Mouse (Mus musculus): ENCODE data around the gene Psmd14. TPM values are rescaled to one million over a fixed set of nuclear protein-coding genes. Genes with fewer than 3 reads are reported as not detected.

The Psmd14 gene
- polyA plus RNA-seq (2016; fragmentation: Nextera tagmentation; extraction: Ambion mirVana): 194 and 197 TPM in 2 replicates

- peak; percentile 95 for ATAC-seq (ENCODE audit: insufficient number of reproducible peaks, insufficient read depth, low FRiP score, low TSS enrichment)
- 5% methylated on average over 45 of the region's 52 CpGs for WGBS
Measured at GRCm38 (mm10) chr2:61711108-61712040, at the start of gene Psmd14. Psmd14 (plus strand) TSS chr2:61711694.

DNA sequence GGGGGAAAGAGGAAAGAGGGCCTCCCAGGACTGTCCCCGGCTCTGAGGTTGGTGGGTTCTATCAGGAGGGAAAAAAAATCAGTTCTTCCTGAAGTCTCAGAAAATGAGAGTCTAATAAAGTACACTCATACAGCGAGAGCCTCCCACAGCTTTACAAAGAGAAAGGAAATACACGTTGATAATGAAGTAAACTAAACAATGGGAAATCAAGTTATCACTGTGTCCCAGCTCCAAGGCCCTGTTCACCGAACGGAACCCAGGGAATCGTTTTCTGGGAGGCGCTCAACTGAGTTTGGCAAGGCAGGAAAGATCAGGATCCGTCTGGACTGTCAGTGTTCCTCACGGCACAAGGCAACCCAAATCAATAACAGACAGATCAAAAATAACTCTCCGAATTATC is 48.7 kb upstream of the Psmd14 start:
- H3K27ac ChIP-seq: no peak overlapping the region
- no peaks in the 10 kb centered on the region for H3K27me3 ChIP-seq
- no peak for ATAC-seq (ENCODE audit: insufficient number of reproducible peaks, insufficient read depth, low FRiP score, low TSS enrichment)
- no peaks in the 10 kb centered on the region for H3K9me3 ChIP-seq
- H3K36me3 ChIP-seq: no peaks in the 10 kb centered on the region
- no peaks in the 10 kb centered on the region for H3K4me1 ChIP-seq
- no peak overlapping the region for H3K4me2 ChIP-seq (replicated peaks)
- H3K4me3 ChIP-seq: no peak overlapping the region
- 82% methylated on average over 10 of the region's 10 CpGs for WGBS
- no peak overlapping the region for H3K9ac ChIP-seq

More at GRCm38 (mm10) chr2:61711108-61712040, at the start of gene Psmd14:
- no peaks in the 10 kb centered on the region for H3K27me3 ChIP-seq
- peak within 1 kb of the TSS; percentile 80 for H3K27ac ChIP-seq
- H3K4me2 ChIP-seq (replicated peaks): peak within 1 kb of the TSS; percentile 80
- peaks cover 8% of the 10 kb centered on the region for H3K4me1 ChIP-seq
- H3K4me3 ChIP-seq: peak within 1 kb of the TSS; percentile 86
- H3K9ac ChIP-seq: peak within 1 kb of the TSS; percentile 80
- H3K9me3 ChIP-seq: no peaks in the 10 kb centered on the region
- no peaks in the 10 kb centered on the region for H3K36me3 ChIP-seq

- Histone ChIP-seq H3K27ac (no peak overlapping the region), H3K4me1 (no peaks in the 10 kb centered on the region), H3K4me3 (no peak overlapping the region), H3K9ac (no peak overlapping the region), H3K4me2 (replicated peaks) (no peak overlapping the region), H3K27me3 (no peaks in the 10 kb centered on the region), H3K36me3 (no peaks in the 10 kb centered on the region), H3K9me3 (no peaks in the 10 kb centered on the region)
- WGBS: 80% methylated on average over 10 of the region's 10 CpGs
- no peak for ATAC-seq (ENCODE audit: insufficient number of reproducible peaks, insufficient read depth, low FRiP score, low TSS enrichment)
Measured at GRCm38 (mm10) chr2:61663573-61664241, 47.8 kb upstream of the Psmd14 start.

- no peaks in the 10 kb centered on the region for H3K4me1 ChIP-seq
Measured at GRCm38 (mm10) chr2:61667420-61667819, 44.1 kb upstream of the Psmd14 start.

DNA sequence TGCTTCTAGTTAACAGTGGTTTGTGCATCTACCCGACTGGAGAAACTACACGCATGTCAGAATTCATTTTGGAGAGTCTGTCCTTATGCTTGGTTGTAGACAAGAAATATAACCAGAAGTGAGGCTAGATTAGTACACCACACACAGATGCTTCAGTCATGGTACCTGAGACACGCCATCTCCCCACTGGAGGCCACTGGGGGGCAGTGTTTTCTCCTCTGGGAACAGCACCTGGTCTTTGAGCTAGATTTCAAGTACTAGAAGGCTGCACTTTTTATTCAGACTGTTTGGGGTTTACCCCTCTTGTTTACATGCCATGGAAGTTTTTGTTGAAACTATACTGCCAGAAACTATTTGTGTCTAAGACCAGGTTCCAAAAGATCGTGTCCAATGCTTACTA is 43.2 kb upstream of the Psmd14 start:
- 22% methylated on average over 4 of the region's 4 CpGs for WGBS

More at GRCm38 (mm10) chr2:61667420-61667819, 44.1 kb upstream of the Psmd14 start:
- Histone ChIP-seq H3K4me2 (replicated peaks) (no peak overlapping the region), H3K9me3 (no peaks in the 10 kb centered on the region), H3K9ac (no peak overlapping the region), H3K4me3 (no peak overlapping the region), H3K27me3 (no peaks in the 10 kb centered on the region), H3K36me3 (no peaks in the 10 kb centered on the region), H3K27ac (no peak overlapping the region)
- no peak for ATAC-seq (ENCODE audit: insufficient number of reproducible peaks, insufficient read depth, low FRiP score, low TSS enrichment)
- 83% methylated on average over 7 of the region's 7 CpGs for WGBS

DNA sequence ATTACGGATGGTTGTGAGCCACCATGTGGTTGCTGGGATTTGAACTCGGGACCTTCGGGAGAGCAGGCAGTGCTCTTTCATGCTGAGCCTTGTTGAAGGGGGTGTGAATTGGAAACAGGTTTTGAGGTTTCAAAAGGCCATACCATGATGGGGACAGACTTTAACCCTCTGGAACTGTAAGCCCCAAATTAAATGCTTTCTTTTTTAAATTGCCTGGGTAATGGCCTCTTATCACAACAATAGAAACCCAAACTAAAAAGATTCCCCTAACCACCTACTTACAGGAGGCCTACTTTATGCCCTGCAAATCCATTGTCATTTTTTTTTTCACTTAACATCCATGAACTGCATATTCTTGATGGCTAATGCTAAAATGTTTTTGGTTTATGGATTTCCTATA is 36.9 kb upstream of the Psmd14 start:
- Histone ChIP-seq H3K4me1 (no peaks in the 10 kb centered on the region), H3K9me3 (no peaks in the 10 kb centered on the region), H3K27me3 (no peaks in the 10 kb centered on the region), H3K36me3 (no peaks in the 10 kb centered on the region), H3K9ac (no peak overlapping the region), H3K4me2 (replicated peaks) (no peak overlapping the region), H3K4me3 (no peak overlapping the region), H3K27ac (no peak overlapping the region)
- WGBS: 94% methylated on average over 3 of the region's 3 CpGs
- ATAC-seq (ENCODE audit: insufficient number of reproducible peaks, insufficient read depth, low FRiP score, low TSS enrichment): no peak

More for the DNA sequence above, 43.2 kb upstream of the Psmd14 start:
- H3K36me3 ChIP-seq: no peaks in the 10 kb centered on the region
- H3K4me2 ChIP-seq (replicated peaks): no peak overlapping the region
- H3K9me3 ChIP-seq: no peaks in the 10 kb centered on the region
- no peak for ATAC-seq (ENCODE audit: insufficient number of reproducible peaks, insufficient read depth, low FRiP score, low TSS enrichment)
- H3K4me1 ChIP-seq: no peaks in the 10 kb centered on the region
- H3K9ac ChIP-seq: no peak overlapping the region
- H3K27me3 ChIP-seq: no peaks in the 10 kb centered on the region
- H3K27ac ChIP-seq: no peak overlapping the region
- H3K4me3 ChIP-seq: no peak overlapping the region

- 90% methylated on average over 1 of the region's 1 CpGs for WGBS
- H3K9ac ChIP-seq: no peak overlapping the region
- H3K4me3 ChIP-seq: no peak overlapping the region
- H3K9me3 ChIP-seq: no peaks in the 10 kb centered on the region
- no peaks in the 10 kb centered on the region for H3K36me3 ChIP-seq
- H3K4me1 ChIP-seq: no peaks in the 10 kb centered on the region
- no peak overlapping the region for H3K4me2 ChIP-seq (replicated peaks)
- H3K27me3 ChIP-seq: no peaks in the 10 kb centered on the region
- no peak for ATAC-seq (ENCODE audit: insufficient number of reproducible peaks, insufficient read depth, low FRiP score, low TSS enrichment)
- no peak overlapping the region for H3K27ac ChIP-seq
Measured at GRCm38 (mm10) chr2:61681572-61681971, 29.9 kb upstream of the Psmd14 start.

DNA sequence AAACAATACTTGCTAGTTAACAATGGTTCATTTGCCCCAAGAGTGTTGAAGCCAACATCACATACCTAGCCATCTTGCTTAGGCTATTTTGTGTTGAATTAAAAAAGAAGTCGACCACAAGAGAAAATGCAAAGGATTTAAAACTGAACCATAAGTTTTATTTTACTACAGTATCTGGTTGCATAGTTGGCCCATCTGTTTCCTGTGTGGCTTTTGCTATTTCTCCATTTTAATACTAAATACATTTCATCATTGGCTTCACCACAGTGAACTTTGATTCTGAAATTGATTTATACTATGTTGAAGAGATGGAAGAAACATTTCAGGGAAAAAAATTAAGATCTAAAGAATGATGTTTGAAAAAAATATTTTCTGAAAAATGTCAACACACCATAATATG is 25.0 kb upstream of the Psmd14 start:
- no peak overlapping the region for H3K9ac ChIP-seq
- no peak for ATAC-seq (ENCODE audit: insufficient number of reproducible peaks, insufficient read depth, low FRiP score, low TSS enrichment)
- no peaks in the 10 kb centered on the region for H3K4me1 ChIP-seq
- H3K27ac ChIP-seq: no peak overlapping the region
- H3K4me2 ChIP-seq (replicated peaks): no peak overlapping the region
- no peaks in the 10 kb centered on the region for H3K9me3 ChIP-seq
- H3K27me3 ChIP-seq: no peaks in the 10 kb centered on the region
- 46% methylated on average over 1 of the region's 1 CpGs for WGBS
- no peaks in the 10 kb centered on the region for H3K36me3 ChIP-seq
- H3K4me3 ChIP-seq: no peak overlapping the region

- no peak overlapping the region for H3K9ac ChIP-seq
- no peaks in the 10 kb centered on the region for H3K36me3 ChIP-seq
- H3K27ac ChIP-seq: no peak overlapping the region
- H3K9me3 ChIP-seq: no peaks in the 10 kb centered on the region
- no peak for ATAC-seq (ENCODE audit: insufficient number of reproducible peaks, insufficient read depth, low FRiP score, low TSS enrichment)
- H3K27me3 ChIP-seq: no peaks in the 10 kb centered on the region
- no peaks in the 10 kb centered on the region for H3K4me1 ChIP-seq
- 86% methylated on average over 3 of the region's 3 CpGs for WGBS
- H3K4me3 ChIP-seq: no peak overlapping the region
- no peak overlapping the region for H3K4me2 ChIP-seq (replicated peaks)
Measured at GRCm38 (mm10) chr2:61689086-61689485, 22.4 kb upstream of the Psmd14 start.

GRCm38 (mm10) chr2:61709570-61709969 is 1.9 kb upstream of the Psmd14 start:
- H3K36me3 ChIP-seq: no peaks in the 10 kb centered on the region
- no peak overlapping the region for H3K27ac ChIP-seq
- H3K9me3 ChIP-seq: no peaks in the 10 kb centered on the region
- H3K4me2 ChIP-seq (replicated peaks): no peak overlapping the region
- H3K27me3 ChIP-seq: no peaks in the 10 kb centered on the region
- H3K4me1 ChIP-seq: peaks cover 8% of the 10 kb centered on the region
- 92% methylated on average over 3 of the region's 3 CpGs for WGBS
- no peak overlapping the region for H3K9ac ChIP-seq
- ATAC-seq (ENCODE audit: insufficient number of reproducible peaks, insufficient read depth, low FRiP score, low TSS enrichment): no peak
- H3K4me3 ChIP-seq: no peak overlapping the region

GRCm38 (mm10) chr2:61712526-61712925 is 1.0 kb downstream of the Psmd14 start:
- Histone ChIP-seq H3K27ac (no peak overlapping the region), H3K9me3 (no peaks in the 10 kb centered on the region), H3K4me2 (replicated peaks) (peak overlapping the region; percentile 80), H3K4me1 (peaks cover 8% of the 10 kb centered on the region), H3K36me3 (no peaks in the 10 kb centered on the region), H3K9ac (peak overlapping the region; percentile 80; the same call in 1 of the 2 replicates), H3K27me3 (no peaks in the 10 kb centered on the region), H3K4me3 (peak overlapping the region; percentile 86)
- ATAC-seq (ENCODE audit: insufficient number of reproducible peaks, insufficient read depth, low FRiP score, low TSS enrichment): no peak
- 51% methylated on average over 3 of the region's 3 CpGs for WGBS
